ENCODE assay signal across 15 mouse cellular contexts in genomic region chr13:60619723-60620122, GRCm38 (mm10). TPM values are rescaled to one million over a fixed set of nuclear protein-coding genes. Genes with fewer than 3 reads are reported as not detected.
DNase-seq lines count a peak whose midpoint lies in the region; ATAC-seq and TF ChIP-seq lines count a peak whose summit lies in the region.
"Had no signal": no experiment of that assay in that cellular context is flagged by ENCODE, and none has a peak within 500 bp of the region (broad histone marks: within the 10 kb centered on the region; RNA-seq: fewer than 3 reads in every experiment).

No protein-coding gene starts in this region.

- peaks cover 5% of the 10 kb centered on the region; the same call in 1 of the 2 replicates for H3K4me1 ChIP-seq in intestine, embryonic 15.5 days (replicated peaks)
- no peaks in the 10 kb centered on the region; the same call in none of the 2 replicates for H3K4me1 ChIP-seq in intestine, postnatal 0 days (replicated peaks; ENCODE audit: control insufficient read depth, insufficient read depth, low read length)
- peaks cover 50% of the 10 kb centered on the region for H3K4me1 ChIP-seq in liver, embryonic 13.5 days (replicated peaks)

- WGBS in intestine, embryonic 15.5 days: 32% methylated on average over 6 of the region's 6 CpGs
- WGBS in intestine, postnatal 0 days: 24% methylated on average over 6 of the region's 6 CpGs
- 8% methylated on average over 6 of the region's 6 CpGs for WGBS in liver, embryonic 13.5 days (ENCODE audit: insufficient replicate concordance)

- no peak overlapping the region for H3K4me2 ChIP-seq in intestine, embryonic 15.5 days (replicated peaks)
- no peak overlapping the region for H3K4me2 ChIP-seq in intestine, postnatal 0 days (replicated peaks; ENCODE audit: low read depth)
- H3K4me2 ChIP-seq in liver, embryonic 13.5 days: 0 out of 2 replicates have a peak overlapping the region, but pooled peaks have one; percentile 4
- H3K4me2 ChIP-seq: embryonic facial prominence, embryonic 12.5 days; neural tube, embryonic 13.5 days had no signal

- DNase-seq in frontal cortex, adult 2 months (ENCODE audit: extremely low spot score in 1 of 2, low spot score in 1 of 2): no peak
- DNase-seq in MEL-GATA-1-ER (ENCODE audit: extremely low read depth, low read depth): peak; percentile 77
- peak; percentile 57 for DNase-seq in liver, embryonic 13.5 days
- DNase-seq in ovary, postnatal 36 days (ENCODE audit: low spot score): no peak
- DNase-seq in adrenal gland, postnatal 25 days: no peak
- DNase-seq: cerebellum, postnatal 25 days; kidney, postnatal 10 days; lung, postnatal 4 days; spleen, adult 18-20 months; thymus, postnatal 36 days had no signal

- no peak for TF ChIP-seq CTCF in intestine, postnatal 0 days (IDR thresholded peaks at IDR 0.05; ENCODE audit: low read depth)

- no peaks in the 10 kb centered on the region for H3K27me3 ChIP-seq in intestine, embryonic 15.5 days (replicated peaks)
- no peaks in the 10 kb centered on the region for H3K27me3 ChIP-seq in intestine, postnatal 0 days (replicated peaks; ENCODE audit: control insufficient read depth, insufficient read depth, low read length)
- no peaks in the 10 kb centered on the region for H3K27me3 ChIP-seq in liver, embryonic 13.5 days
- H3K27me3 ChIP-seq: embryonic facial prominence, embryonic 12.5 days; neural tube, embryonic 13.5 days had no signal

- no peaks in the 10 kb centered on the region for H3K9me3 ChIP-seq in intestine, embryonic 15.5 days
- no peaks in the 10 kb centered on the region for H3K9me3 ChIP-seq in intestine, postnatal 0 days (ENCODE audit: control insufficient read depth)
- H3K9me3 ChIP-seq in liver, embryonic 13.5 days (replicated peaks): no peaks in the 10 kb centered on the region
- H3K9me3 ChIP-seq: embryonic facial prominence, embryonic 12.5 days; neural tube, embryonic 13.5 days had no signal

- H3K36me3 ChIP-seq in intestine, embryonic 15.5 days: no peaks in the 10 kb centered on the region
- no peaks in the 10 kb centered on the region for H3K36me3 ChIP-seq in intestine, postnatal 0 days (ENCODE audit: control insufficient read depth, insufficient read depth)
- H3K36me3 ChIP-seq in liver, embryonic 13.5 days: no peaks in the 10 kb centered on the region
- H3K36me3 ChIP-seq: embryonic facial prominence, embryonic 12.5 days; neural tube, embryonic 13.5 days had no signal

- ATAC-seq in frontal cortex, adult (ENCODE audit: low TSS enrichment): 0 out of 2 replicates have a peak, but pooled peaks have one; percentile 19
- ATAC-seq in intestine, embryonic 15.5 days: 0 out of 2 replicates have a peak, but pooled peaks have one; percentile 8
- no peak for ATAC-seq in intestine, postnatal 0 days
- peak; percentile 84 for ATAC-seq in liver, embryonic 13.5 days (ENCODE audit: low read depth)

- H3K27ac ChIP-seq in intestine, embryonic 15.5 days: no peak overlapping the region
- no peak overlapping the region for H3K27ac ChIP-seq in intestine, postnatal 0 days (ENCODE audit: low read depth, low read length)
- H3K27ac ChIP-seq in liver, embryonic 13.5 days: peak overlapping the region; percentile 29; the same call in 1 of the 2 replicates
- H3K27ac ChIP-seq: embryonic facial prominence, embryonic 12.5 days; neural tube, embryonic 13.5 days had no signal

- H3K9ac ChIP-seq in intestine, embryonic 15.5 days: no peak overlapping the region
- no peak overlapping the region for H3K9ac ChIP-seq in intestine, postnatal 0 days (ENCODE audit: low read depth, low read length)
- no peak overlapping the region for H3K9ac ChIP-seq in liver, embryonic 13.5 days
- H3K9ac ChIP-seq: embryonic facial prominence, embryonic 12.5 days; neural tube, embryonic 13.5 days had no signal

- no peak overlapping the region for H3K4me3 ChIP-seq in intestine, embryonic 15.5 days (replicated peaks)
- no peak overlapping the region for H3K4me3 ChIP-seq in intestine, postnatal 0 days (ENCODE audit: low read depth, low read length)
- no peak overlapping the region for H3K4me3 ChIP-seq in liver, embryonic 13.5 days (replicated peaks)
- H3K4me3 ChIP-seq: embryonic facial prominence, embryonic 12.5 days; neural tube, embryonic 13.5 days had no signal

RNA-seq across cellular contexts. Expression of gene Dapk1, which starts 18.0 kb away (rescaled TPM):
- polyA plus RNA-seq in frontal cortex, adult 2 months (2012; rRNA removed): 71.4 and 83.6 TPM in 2 replicates
- 10.7 and 11.8 TPM in 2 replicates for polyA plus RNA-seq in intestine, embryonic 15.5 days (2015; fragmentation: Nextera tagmentation; extraction: Ambion mirVana)
- polyA plus RNA-seq in intestine, postnatal 0 days (2015; fragmentation: Nextera tagmentation; extraction: Ambion mirVana): 3.3 TPM in 2 replicates
- polyA plus RNA-seq in liver, embryonic 13.5 days (2015; fragmentation: Nextera tagmentation; extraction: Ambion mirVana): 5.0 and 7.6 TPM in 2 replicates
- 10.8 and 11.5 TPM in 2 replicates for total RNA-seq in adrenal gland, postnatal 25 days (2021)

Comparison
In these comparisons a context has a peak if more than half of its experiments do, and no peak if none do; other contexts are left out.
1. DNase-seq: peak in MEL-GATA-1-ER (single experiment) and liver, embryonic 13.5 days (single experiment); none in frontal cortex, adult 2 months (0 of 2), ovary, postnatal 36 days (single experiment) and adrenal gland, postnatal 25 days (single experiment).